14 mouse cellular contexts compared by ENCODE assay signal in the genomic region with DNA sequence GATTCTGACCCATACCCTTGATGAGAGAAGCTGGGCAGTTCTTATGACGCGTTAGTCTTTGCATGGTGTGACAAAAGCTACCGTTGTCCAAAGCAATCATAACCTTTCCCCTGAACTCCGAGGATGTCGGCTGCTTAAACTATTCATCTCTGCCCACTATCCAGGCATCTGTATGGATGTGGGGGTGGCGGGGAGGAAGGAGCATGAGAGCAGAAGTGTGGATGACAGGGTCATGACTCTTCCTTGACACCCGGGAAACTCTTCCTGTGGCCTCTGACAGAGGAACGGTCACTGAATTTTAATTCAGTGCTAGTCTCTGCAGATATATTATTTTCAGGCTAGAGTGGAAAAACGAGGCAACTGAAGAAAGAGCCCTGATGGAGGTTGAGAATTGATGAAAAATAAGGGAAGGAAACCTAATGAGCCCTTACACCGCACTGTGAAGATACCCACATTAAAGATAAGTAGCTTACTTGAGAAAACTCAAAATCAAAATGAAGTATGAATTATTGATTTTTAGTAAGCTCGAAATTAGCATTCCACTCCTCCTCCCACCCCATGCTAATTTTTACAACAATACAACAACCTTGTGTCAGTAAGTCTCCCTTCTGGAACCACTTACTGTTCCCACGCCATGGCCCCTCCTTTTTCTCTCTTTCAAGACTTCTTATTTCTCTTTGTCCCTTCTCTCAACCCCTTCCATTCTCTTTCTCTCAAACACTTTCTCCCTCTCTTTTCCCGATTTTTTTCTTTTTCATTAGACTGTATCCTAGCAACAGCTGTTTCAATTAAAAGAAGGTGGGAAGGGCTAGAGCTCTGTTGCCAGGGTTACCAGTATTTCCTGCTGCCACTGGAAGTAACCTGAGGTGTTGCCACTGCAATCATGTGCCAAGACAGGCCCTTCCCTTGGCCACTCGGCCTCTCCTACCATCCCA.
DNase-seq lines count a peak whose midpoint lies in the region; ATAC-seq and TF ChIP-seq lines count a peak whose summit lies in the region.
"Had no signal": no experiment of that assay in that cellular context is flagged by ENCODE, and none has a peak within 500 bp of the region (broad histone marks: within the 10 kb centered on the region; RNA-seq: fewer than 3 reads in every experiment).

No protein-coding gene starts in this region.

- H3K9me3 ChIP-seq in forebrain, embryonic 12.5 days = no peaks in the 10 kb centered on the region
- no peaks in the 10 kb centered on the region for H3K9me3 ChIP-seq in hindbrain, embryonic 16.5 days (ENCODE audit: control insufficient read depth, low read length)

- 0 out of 2 replicates have a peak overlapping the region, but pooled peaks have one; percentile 25 for H3K27ac ChIP-seq in layer of hippocampus, adult 2 months
- peak overlapping the region; percentile 47; the same call in 1 of the 2 replicates for H3K27ac ChIP-seq in forebrain, embryonic 12.5 days
- H3K27ac ChIP-seq in hindbrain, embryonic 16.5 days (ENCODE audit: low read depth, low read length) = peak overlapping the region; percentile 34
- H3K27ac ChIP-seq: left cerebral cortex, adult 2 months; liver, embryonic 14.5 days had no signal

- no peaks in the 10 kb centered on the region for H3K36me3 ChIP-seq in forebrain, embryonic 12.5 days (replicated peaks)
- no peaks in the 10 kb centered on the region for H3K36me3 ChIP-seq in hindbrain, embryonic 16.5 days (ENCODE audit: control insufficient read depth, insufficient read depth, low read length)

- H3K4me1 ChIP-seq in forebrain, embryonic 12.5 days = peaks cover 17% of the 10 kb centered on the region
- H3K4me1 ChIP-seq in hindbrain, embryonic 16.5 days (ENCODE audit: control insufficient read depth, insufficient read depth, low read depth, low read length) = peaks cover 5% of the 10 kb centered on the region

- 43% methylated on average over 14 of the region's 14 CpGs for WGBS in forebrain, embryonic 12.5 days
- WGBS in hindbrain, embryonic 16.5 days = 15% methylated on average over 14 of the region's 14 CpGs

- H3K9ac ChIP-seq in forebrain, embryonic 12.5 days = no peak overlapping the region
- no peak overlapping the region for H3K9ac ChIP-seq in hindbrain, embryonic 16.5 days (ENCODE audit: low read depth, low read length)
- H3K9ac ChIP-seq: liver, embryonic 14.5 days had no signal

- no peaks in the 10 kb centered on the region for H3K27me3 ChIP-seq in forebrain, embryonic 12.5 days
- H3K27me3 ChIP-seq in hindbrain, embryonic 16.5 days (replicated peaks; ENCODE audit: control insufficient read depth, insufficient read depth, low read length) = no peaks in the 10 kb centered on the region

- DNase-seq in layer of hippocampus, adult 2 months (ENCODE audit: low spot score in 2 of 2) = peak; percentile 18 to 19
- DNase-seq in layer of hippocampus, adult 9-10 months (ENCODE audit: low spot score) = no peak
- peak; percentile 28 for DNase-seq in neural tube, embryonic 10.5 days (ENCODE audit: extremely low spot score, low spot score)
- no peak for DNase-seq in cerebellum, postnatal 36 days
- no peak for DNase-seq in spleen, postnatal 14 days (ENCODE audit: low spot score in 2 of 2)
- no peak for DNase-seq in kidney, postnatal 10 days
- DNase-seq: cerebellum, adult 9-11 months; gastrocnemius, postnatal 10 days; kidney, adult 2 months; thymus, adult 18-20 months had no signal

- no peak for TF ChIP-seq CTCF in layer of hippocampus, adult 2 months (conservative IDR thresholded peaks at IDR 0.05)

- peak; percentile 87 for ATAC-seq in forebrain, embryonic 12.5 days (ENCODE audit: low FRiP score)
- ATAC-seq in hindbrain, embryonic 16.5 days = peak; percentile 93

- no peak overlapping the region for H3K4me3 ChIP-seq in layer of hippocampus, adult 2 months
- no peak overlapping the region for H3K4me3 ChIP-seq in forebrain, embryonic 12.5 days (replicated peaks)
- no peak overlapping the region for H3K4me3 ChIP-seq in hindbrain, embryonic 16.5 days (ENCODE audit: low read length)
- H3K4me3 ChIP-seq: left cerebral cortex, adult 2 months had no signal

- no peak overlapping the region; the same call in 1 of the 2 replicates for H3K4me2 ChIP-seq in forebrain, embryonic 12.5 days
- H3K4me2 ChIP-seq in hindbrain, embryonic 16.5 days (ENCODE audit: low read length) = peak overlapping the region; percentile 20

Comparison
In these comparisons a context has a peak if more than half of its experiments do, and no peak if none do; other contexts are left out.
1. DNase-seq: peak in layer of hippocampus, adult 2 months (2 of 2) and neural tube, embryonic 10.5 days (single experiment); none in layer of hippocampus, adult 9-10 months (single experiment), cerebellum, postnatal 36 days (0 of 2), spleen, postnatal 14 days (0 of 2) and kidney, postnatal 10 days (single experiment).
2. Peak in every context shown above with its lines, with median percentiles within 50 percentile points of each other: H3K27ac ChIP-seq.